Mouse (Mus musculus): ENCODE measurements around the gene Iqcc.

The Iqcc gene

GRCm38 (mm10) chr4:129621283-129621841, 2.5 kb upstream of the Iqcc start:
- no peak for DNase-seq

GRCm38 (mm10) chr4:129620419-129621282, 1.8 kb upstream of the Iqcc start:
- DNase-seq, result no peak

- DNase-seq, result no peak
Observed at GRCm38 (mm10) chr4:129618031-129618430, 868 bp downstream of the Iqcc start.

- no peak for DNase-seq
Observed at GRCm38 (mm10) chr4:129617121-129617641, 1.7 kb downstream of the Iqcc start.

GRCm38 (mm10) chr4:129616631-129617030, 2.3 kb downstream of the Iqcc start:
- DNase-seq, result no peak

GRCm38 (mm10) chr4:129615801-129616290, 3.1 kb downstream of the Iqcc start:
- no peak for DNase-seq

GRCm38 (mm10) chr4:129614093-129614492, 4.8 kb downstream of the Iqcc start, which contains the start of gene Dcdc2b:
Gene Dcdc2b, minus strand, starts transcription at chr4:129614257.
- DNase-seq, result no peak

GRCm38 (mm10) chr4:129610472-129610871, 8.4 kb downstream of the Iqcc start:
- no peak for DNase-seq

- DNase-seq, result no peak
Observed at GRCm38 (mm10) chr4:129610026-129610425, 8.9 kb downstream of the Iqcc start.

GRCm38 (mm10) chr4:129609139-129609631, 9.7 kb downstream of the Iqcc start:
- DNase-seq, result no peak

- peak; percentile 90 for DNase-seq
Observed at GRCm38 (mm10) chr4:129608426-129609025, 10.4 kb downstream of the Iqcc start.

GRCm38 (mm10) chr4:129600233-129601158, 18.4 kb downstream of the Iqcc start, which contains the start of the genes Eif3i and Tmem234:
Gene Eif3i, minus strand, starts transcription at chr4:129600648.
Gene Tmem234, plus strand, starts transcription at chr4:129600668.
- peak; percentile 87 for DNase-seq

GRCm38 (mm10) chr4:129588865-129589264, 30.0 kb downstream of the Iqcc start:
- peak; percentile 71 for DNase-seq

- no peak for DNase-seq
Observed at GRCm38 (mm10) chr4:129586943-129587342, 32.0 kb downstream of the Iqcc start.

GRCm38 (mm10) chr4:129585773-129586172, 33.1 kb downstream of the Iqcc start:
- peak; percentile 63 for DNase-seq

GRCm38 (mm10) chr4:129584884-129585608, 33.9 kb downstream of the Iqcc start:
- DNase-seq, result peak; percentile 92

- DNase-seq, result no peak
Observed at GRCm38 (mm10) chr4:129584370-129584769, 34.5 kb downstream of the Iqcc start.

GRCm38 (mm10) chr4:129582251-129582650, 36.6 kb downstream of the Iqcc start:
- DNase-seq, result no peak

GRCm38 (mm10) chr4:129580347-129580746, 38.6 kb downstream of the Iqcc start:
- DNase-seq, result no peak

- no peak for DNase-seq
Observed at GRCm38 (mm10) chr4:129578466-129578865, 40.4 kb downstream of the Iqcc start, which contains the start of gene Fam167b. Gene Fam167b, minus strand, starts transcription at chr4:129578549.

GRCm38 (mm10) chr4:129577688-129578087, 41.2 kb downstream of the Iqcc start:
- no peak for DNase-seq

All from liver (tissue).